Mouse (Mus musculus) CD4-positive, CD25-positive, alpha-beta regulatory T cell, adult 4 months (primary cell): ENCODE measurements around the gene Spsb1. TPM values are rescaled to one million over a fixed set of nuclear protein-coding genes. Genes with fewer than 3 reads are reported as not detected.

Experiments used
- ATAC-seq: one replicate; pipeline ENCODE4 v1.8.0; 2017
- polyA plus RNA-seq, 2 experiments: library from polyadenylated mRNA; unstranded; fragments of 100-300 nt; shearing (Covaris generic); gene quantifications; one replicate each; pipeline ENCODE4 v1.2.1; 2017

Spsb1 gene
- polyA plus RNA-seq, 2 experiments from 2014 or later = 4.5 to 7.9 TPM

- no peak for ATAC-seq
Measured at GRCm38 (mm10) chr4:149854770-149855169, 100.1 kb downstream of the Spsb1 start.

GRCm38 (mm10) chr4:149854301-149854708, 100.5 kb downstream of the Spsb1 start:
- ATAC-seq = peak; percentile 74

- ATAC-seq = no peak
Measured at GRCm38 (mm10) chr4:149853698-149854284, 101.1 kb downstream of the Spsb1 start.

- ATAC-seq = no peak
Measured at GRCm38 (mm10) chr4:149851554-149851953, 103.3 kb downstream of the Spsb1 start.

- ATAC-seq = no peak
Measured at GRCm38 (mm10) chr4:149850674-149851073, 104.2 kb downstream of the Spsb1 start.

GRCm38 (mm10) chr4:149850045-149850444, 104.8 kb downstream of the Spsb1 start:
- ATAC-seq = no peak

GRCm38 (mm10) chr4:149849035-149849434, 105.8 kb downstream of the Spsb1 start:
- ATAC-seq = no peak

- no peak for ATAC-seq
Measured at GRCm38 (mm10) chr4:149846861-149847631, 107.8 kb downstream of the Spsb1 start.

Other genes with a start within 250 kb of the Spsb1 start
- 1 to 10 TPM; 4.6 to 7.8 TPM for gene Tmem201, start 217.0 kb downstream of the Spsb1 start, polyA plus RNA-seq
- gene Slc25a33, start 180.8 kb downstream of the Spsb1 start, polyA plus RNA-seq = 1 to 10 TPM; 4.6 to 5.7 TPM
- gene H6pd, start 54.0 kb upstream of the Spsb1 start, polyA plus RNA-seq = 1 to 10 TPM; 4.1 to 4.4 TPM
- under 1 TPM; 0.15 to 0.30 TPM for gene Gpr157, start 132.3 kb upstream of the Spsb1 start, polyA plus RNA-seq
- not detected for gene Slc2a5, start 164.2 kb upstream of the Spsb1 start, polyA plus RNA-seq
- not detected for gene Slc2a7, start 193.9 kb upstream of the Spsb1 start, polyA plus RNA-seq
- not detected for gene Car6, start 246.3 kb upstream of the Spsb1 start, polyA plus RNA-seq